Mouse (Mus musculus) adrenal gland, adult 2 months (tissue): Measurements from ENCODE around the gene Picalm. TPM values are rescaled to one million over a fixed set of nuclear protein-coding genes. Genes with fewer than 3 reads are reported as not detected.

Source experiments
- DNase-seq: peaks from one replicate; pipeline ENCODE4 v3.0.0; 2021
- long read RNA-seq: library from polyadenylated mRNA; stranded (forward); transcript quantifications from one replicate; pipeline ENCODE4 v2.0.0, GENCODE M21; 2021
- polyA plus RNA-seq: library from polyadenylated mRNA; depleted of rRNA; stranded (reverse); fragments of >200 nt; gene quantifications from 2 replicates; pipeline ENCODE4 v1.2.3, GENCODE M21; 2012; rRNA removed
- total RNA-seq, 2 experiments: library from RNA; stranded (reverse); gene quantifications; 2 replicates each; pipeline ENCODE4 v1.2.3; 2021

Picalm gene
- total RNA-seq (100 to 1,000 TPM; 153 to 160 TPM), polyA plus RNA-seq (51.4 and 53.3 TPM in 2 replicates)
- long read RNA-seq, transcript Picalm-212 (20 exons, 3,427 nt), result major isoform, 12 of 36 reads
- long read RNA-seq, partial matches to known transcripts, result 9 of 36 reads
- long read RNA-seq, other reads (novel, unspliced or antisense), result 10 of 36 reads

- peak; percentile 99 for DNase-seq
These were observed at the start of gene Picalm for GRCm38 (mm10) chr7:90129732-90130392. Picalm (plus strand) TSS chr7:90130213.

GRCm38 (mm10) chr7:90083799-90084198 lies 46.2 kb upstream of the Picalm start:
- DNase-seq, result no peak

GRCm38 (mm10) chr7:90084531-90084930 lies 45.5 kb upstream of the Picalm start:
- no peak for DNase-seq

GRCm38 (mm10) chr7:90085713-90086112 lies 44.3 kb upstream of the Picalm start:
- DNase-seq, result no peak

GRCm38 (mm10) chr7:90086821-90087220 lies 43.2 kb upstream of the Picalm start:
- DNase-seq, result no peak

- DNase-seq, result no peak
These were observed 39.0 kb upstream of the Picalm start for GRCm38 (mm10) chr7:90090996-90091395.

- no peak for DNase-seq
These were observed 38.3 kb upstream of the Picalm start for GRCm38 (mm10) chr7:90091756-90092155.

GRCm38 (mm10) chr7:90092452-90093450 lies 37.3 kb upstream of the Picalm start:
- no peak for DNase-seq

GRCm38 (mm10) chr7:90095097-90095496 lies 34.9 kb upstream of the Picalm start:
- no peak for DNase-seq

GRCm38 (mm10) chr7:90095766-90096372 lies 34.1 kb upstream of the Picalm start:
- no peak for DNase-seq

- DNase-seq, result no peak
These were observed 33.4 kb upstream of the Picalm start for GRCm38 (mm10) chr7:90096609-90097008.

GRCm38 (mm10) chr7:90098253-90098652 lies 31.8 kb upstream of the Picalm start:
- DNase-seq, result no peak

GRCm38 (mm10) chr7:90099248-90099647 lies 30.8 kb upstream of the Picalm start:
- no peak for DNase-seq

- DNase-seq, result no peak
These were observed 29.3 kb upstream of the Picalm start for GRCm38 (mm10) chr7:90100614-90101160.

GRCm38 (mm10) chr7:90116100-90116499 lies 13.9 kb upstream of the Picalm start:
- DNase-seq, result no peak

GRCm38 (mm10) chr7:90120106-90120505 lies 9.9 kb upstream of the Picalm start:
- no peak for DNase-seq

GRCm38 (mm10) chr7:90124991-90125390 lies 5.0 kb upstream of the Picalm start:
- DNase-seq, result no peak

- DNase-seq, result no peak
These were observed 1.3 kb upstream of the Picalm start for GRCm38 (mm10) chr7:90128631-90129200.

- DNase-seq, result peak; percentile 61
These were observed 712 bp upstream of the Picalm start for GRCm38 (mm10) chr7:90129271-90129731.

GRCm38 (mm10) chr7:90130501-90131375 lies 725 bp downstream of the Picalm start:
- DNase-seq, result peak; percentile 36

- no peak for DNase-seq
These were observed 1.3 kb downstream of the Picalm start for GRCm38 (mm10) chr7:90131376-90131651.
